Mouse (Mus musculus) CH12.LX (cell line): ENCODE measurements around the gene Sh3tc1.

ENCODE experiments used
- CTCF ChIP-seq, 2 experiments: IDR thresholded peaks in 1 of 2; conservative IDR thresholded peaks in 1 of 2; 2 replicates each; pipeline ENCODE4 v1.5.1; 2011 to 2012; ENCODE audit warnings: low read depth in 2 of 2, low read length in 2 of 2, improper control_type of control experiment in 1 of 2, inconsistent platforms in 1 of 2, mild to moderate bottlenecking in 1 of 2, moderate library complexity in 1 of 2
- NELFE ChIP-seq: IDR thresholded peaks from 2 replicates; pipeline ENCODE4 v1.6.1; 2011; ENCODE audit warnings: low read depth, low read length, improper control_type of control experiment
- POLR2A ChIP-seq: IDR thresholded peaks from 2 replicates; pipeline ENCODE4 v1.6.1; 2011; ENCODE audit warnings: low read depth, mild to moderate bottlenecking, improper control_type of control experiment, low read length
- POLR2AphosphoS2 ChIP-seq: IDR thresholded peaks from 2 replicates; pipeline ENCODE4 v1.6.1; 2011; ENCODE audit warnings: low read depth, low read length, improper control_type of control experiment
- SIN3A ChIP-seq: IDR thresholded peaks from 2 replicates; pipeline ENCODE4 v1.6.1; 2012; ENCODE audit warnings: low read length, improper control_type of control experiment, inconsistent platforms
- TBP ChIP-seq: conservative IDR thresholded peaks from 2 replicates; pipeline ENCODE4 v1.6.1; 2011; ENCODE audit warnings: low read depth, low read length, improper control_type of control experiment
- USF1 ChIP-seq: IDR thresholded peaks from 2 replicates; pipeline ENCODE4 v1.6.1; 2014; ENCODE audit warnings: low read depth, mild to moderate bottlenecking, inconsistent platforms, low read length, improper control_type of control experiment

DNA sequence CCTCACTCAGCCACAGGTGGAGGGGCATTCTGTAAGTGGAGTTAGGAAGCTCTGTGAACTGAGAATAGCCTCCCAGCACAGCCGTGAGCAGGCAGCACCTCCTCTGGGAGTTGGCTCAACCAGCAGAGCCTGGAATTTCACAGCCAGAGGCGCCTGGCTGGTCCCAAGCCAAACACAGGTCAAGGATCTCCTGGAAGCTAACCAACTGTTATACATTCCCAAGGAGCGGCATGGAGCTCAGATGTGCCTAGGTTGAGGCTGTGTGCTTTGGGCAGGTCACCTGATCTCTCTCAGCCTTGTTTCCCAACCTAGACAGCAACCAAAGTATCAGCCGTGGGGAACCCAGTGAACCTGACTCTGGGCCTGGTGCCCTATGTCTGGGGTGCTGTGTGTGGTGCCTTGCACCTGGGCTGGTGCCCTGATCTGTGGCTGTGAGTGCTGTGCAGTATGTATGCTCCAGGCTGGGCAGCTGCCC lies 65.7 kb downstream of the Sh3tc1 start:
- TF ChIP-seq USF1 (no peak), POLR2A (no peak), CTCF (conservative IDR thresholded peaks at IDR 0.05 in 1 of 2, IDR thresholded peaks at IDR 0.05 in 1 of 2; ENCODE audit: low read depth in 2 of 2, low read length in 2 of 2) (no peak), TBP (no peak), SIN3A (no peak), NELFE (no peak), POLR2AphosphoS2 (no peak)
